ENCODE assay signal across 9 mouse cellular contexts in genomic region chr5:51478319-51478994, GRCm38 (mm10).
A peak's percentile ranks its signal among the peaks of the same experiment; 100 is the strongest.
DNase-seq lines count a peak whose midpoint lies in the region; ATAC-seq and TF ChIP-seq lines count a peak whose summit lies in the region.
"Had no signal": no experiment of that assay in that cellular context is flagged by ENCODE, and none has a peak within 500 bp of the region (broad histone marks: within the 10 kb centered on the region; RNA-seq: fewer than 3 reads in every experiment).

No protein-coding gene starts in this region.

- no peaks in the 10 kb centered on the region for H3K36me3 ChIP-seq in forebrain, embryonic 14.5 days (ENCODE audit: control insufficient read depth, insufficient read depth, low read length)
- H3K36me3 ChIP-seq in forebrain, embryonic 12.5 days (replicated peaks), result no peaks in the 10 kb centered on the region
- H3K36me3 ChIP-seq in kidney, embryonic 14.5 days (ENCODE audit: control insufficient read depth, insufficient read depth, low read length), result no peaks in the 10 kb centered on the region
- H3K36me3 ChIP-seq in limb, embryonic 10.5 days, result peaks cover 2% of the 10 kb centered on the region
- H3K36me3 ChIP-seq: embryonic facial prominence, embryonic 13.5 days had no signal

- DNase-seq in forebrain, embryonic 14.5 days (ENCODE audit: low spot score), result peak; percentile 25
- no peak for DNase-seq in kidney, adult 8-10 months
- peak; percentile 35 for DNase-seq in brain, embryonic 14.5 days (ENCODE audit: low read depth)
- peak; percentile 42 for DNase-seq in limb, embryonic 10.5 days (ENCODE audit: low spot score)
- DNase-seq in left cerebral cortex, postnatal 36 days (ENCODE audit: low spot score in 2 of 2), result no peak
- no peak for DNase-seq in frontal cortex, adult 2 months (ENCODE audit: extremely low spot score in 1 of 2, low spot score in 1 of 2)

- no peak overlapping the region for H3K9ac ChIP-seq in forebrain, embryonic 14.5 days (ENCODE audit: low read length)
- no peak overlapping the region for H3K9ac ChIP-seq in forebrain, embryonic 12.5 days
- H3K9ac ChIP-seq in kidney, embryonic 14.5 days (ENCODE audit: low read depth, low read length), result no peak overlapping the region
- H3K9ac ChIP-seq: embryonic facial prominence, embryonic 13.5 days had no signal

- WGBS in forebrain, embryonic 14.5 days, result 44% methylated on average over 7 of the region's 7 CpGs
- 40% methylated on average over 7 of the region's 7 CpGs for WGBS in forebrain, embryonic 12.5 days
- 17% methylated on average over 7 of the region's 7 CpGs for WGBS in kidney, embryonic 14.5 days
- 17% methylated on average over 7 of the region's 7 CpGs for WGBS in limb, embryonic 10.5 days

- H3K27me3 ChIP-seq in forebrain, embryonic 14.5 days (replicated peaks; ENCODE audit: control insufficient read depth, insufficient read depth, low read length), result no peaks in the 10 kb centered on the region
- no peaks in the 10 kb centered on the region for H3K27me3 ChIP-seq in forebrain, embryonic 12.5 days
- no peaks in the 10 kb centered on the region for H3K27me3 ChIP-seq in kidney, embryonic 14.5 days (ENCODE audit: control insufficient read depth, insufficient read depth, low read length)
- H3K27me3 ChIP-seq in limb, embryonic 10.5 days (ENCODE audit: low read depth, poor library complexity, severe bottlenecking), result no peaks in the 10 kb centered on the region
- H3K27me3 ChIP-seq: embryonic facial prominence, embryonic 13.5 days had no signal

- H3K9me3 ChIP-seq in forebrain, embryonic 14.5 days (replicated peaks; ENCODE audit: control insufficient read depth, low read length), result no peaks in the 10 kb centered on the region
- no peaks in the 10 kb centered on the region for H3K9me3 ChIP-seq in forebrain, embryonic 12.5 days
- no peaks in the 10 kb centered on the region for H3K9me3 ChIP-seq in kidney, embryonic 14.5 days (ENCODE audit: control insufficient read depth, low read length)
- no peaks in the 10 kb centered on the region for H3K9me3 ChIP-seq in limb, embryonic 10.5 days (replicated peaks)
- H3K9me3 ChIP-seq: embryonic facial prominence, embryonic 13.5 days had no signal

- H3K4me3 ChIP-seq in forebrain, embryonic 14.5 days (ENCODE audit: low read depth, low read length), result no peak overlapping the region
- no peak overlapping the region for H3K4me3 ChIP-seq in forebrain, embryonic 12.5 days (replicated peaks)
- H3K4me3 ChIP-seq in kidney, embryonic 14.5 days (ENCODE audit: low read length), result no peak overlapping the region
- H3K4me3 ChIP-seq in limb, embryonic 10.5 days, result no peak overlapping the region
- H3K4me3 ChIP-seq: embryonic facial prominence, embryonic 13.5 days had no signal

- no peak overlapping the region for H3K27ac ChIP-seq in forebrain, embryonic 14.5 days (ENCODE audit: low read depth, low read length)
- no peak overlapping the region for H3K27ac ChIP-seq in forebrain, embryonic 12.5 days
- H3K27ac ChIP-seq in kidney, embryonic 14.5 days (ENCODE audit: low read depth, low read length), result no peak overlapping the region
- no peak overlapping the region; the same call in 1 of the 2 replicates for H3K27ac ChIP-seq in limb, embryonic 10.5 days
- H3K27ac ChIP-seq: embryonic facial prominence, embryonic 13.5 days had no signal

- no peak for TF ChIP-seq CTCF in brain, embryonic 14.5 days (IDR thresholded peaks at IDR 0.05; ENCODE audit: borderline replicate concordance, extremely low read depth, insufficient read depth, insufficient read length)

- intact Hi-C loops in left cerebral cortex, postnatal 36 days (cut with DNase I), result no loop called here

- ATAC-seq in forebrain, embryonic 14.5 days, result peak; percentile 32; the same call in 1 of the 2 replicates
- ATAC-seq in forebrain, embryonic 12.5 days (ENCODE audit: low FRiP score), result no peak
- peak; percentile 94 for ATAC-seq in kidney, embryonic 14.5 days (ENCODE audit: low FRiP score, low TSS enrichment)

- 0 out of 2 replicates have a peak, but pooled peaks cover 2% of the 10 kb centered on the region for H3K4me1 ChIP-seq in forebrain, embryonic 14.5 days (ENCODE audit: control insufficient read depth, insufficient read depth, low read length)
- peaks cover 8% of the 10 kb centered on the region; the same call in 1 of the 2 replicates for H3K4me1 ChIP-seq in forebrain, embryonic 12.5 days
- peaks cover 4% of the 10 kb centered on the region; the same call in 1 of the 2 replicates for H3K4me1 ChIP-seq in kidney, embryonic 14.5 days (ENCODE audit: control insufficient read depth, insufficient read depth, low read length)
- peaks cover 28% of the 10 kb centered on the region for H3K4me1 ChIP-seq in limb, embryonic 10.5 days

- TF ChIP-seq POLR2A in brain, embryonic 14.5 days (IDR thresholded peaks at IDR 0.05; ENCODE audit: borderline replicate concordance, extremely low read depth, insufficient read depth, insufficient read length, poor library complexity, severe bottlenecking), result no peak

- no peak overlapping the region for H3K4me2 ChIP-seq in forebrain, embryonic 14.5 days (ENCODE audit: low read length)
- H3K4me2 ChIP-seq in forebrain, embryonic 12.5 days, result no peak overlapping the region
- H3K4me2 ChIP-seq in kidney, embryonic 14.5 days (replicated peaks; ENCODE audit: low read depth, low read length), result no peak overlapping the region; the same call in 1 of the 2 replicates
- H3K4me2 ChIP-seq: embryonic facial prominence, embryonic 13.5 days had no signal

Comparison
In these comparisons a context has a peak if more than half of its experiments do, and no peak if none do; other contexts are left out.
1. DNase-seq: peak in forebrain, embryonic 14.5 days (single experiment), brain, embryonic 14.5 days (single experiment) and limb, embryonic 10.5 days (single experiment); none in kidney, adult 8-10 months (0 of 2), left cerebral cortex, postnatal 36 days (0 of 2) and frontal cortex, adult 2 months (0 of 2).